Mouse (Mus musculus): Measurements from ENCODE around the gene Mn1.

Gene Mn1

DNA sequence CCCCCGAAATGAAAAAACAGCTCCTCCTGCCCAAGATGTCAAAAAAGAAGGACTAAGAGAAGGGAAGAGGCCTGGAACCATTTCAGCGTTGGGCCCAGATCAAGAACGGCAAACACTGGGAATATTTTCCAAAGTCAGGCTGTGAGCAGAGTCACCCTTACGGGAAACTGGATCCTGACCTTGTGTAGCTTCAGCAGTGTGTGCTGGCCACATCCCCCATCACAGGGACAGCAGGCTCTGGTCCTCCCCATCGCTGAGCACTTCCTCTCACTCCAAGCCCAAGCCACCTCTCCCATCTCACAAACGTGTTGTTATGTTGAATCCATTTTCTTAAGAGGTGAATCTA is 14.5 kb upstream of the Mn1 start:
- in situ Hi-C loops (cut with MboI; ENCODE audit: unreplicated experiment in 2 of 2), result loop anchor here in 1 of 2 experiments (25.0 kb wide), 1 partner anchor 1635 kb away; no protein-coding TSS in a partner anchor

DNA sequence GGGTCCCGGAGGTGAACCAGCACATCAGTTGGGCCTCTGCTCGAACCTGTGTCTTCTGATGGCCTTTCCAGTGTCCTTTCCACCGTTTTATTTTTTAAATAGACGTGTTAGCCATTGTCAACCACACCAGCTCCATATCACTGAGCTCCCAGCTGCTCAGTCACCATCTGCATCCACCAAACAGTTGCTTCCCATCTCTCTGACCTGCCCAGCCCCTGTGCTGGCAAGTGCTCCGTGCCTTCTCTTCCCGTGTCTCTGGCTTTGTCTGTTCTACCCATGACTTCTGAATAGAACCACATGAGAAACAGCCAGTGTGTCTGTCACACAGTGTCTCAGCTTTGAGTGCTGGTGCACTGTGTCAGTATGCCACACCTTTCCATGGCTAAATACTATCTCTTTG is 12.4 kb upstream of the Mn1 start:
- in situ Hi-C loops (cut with MboI; ENCODE audit: unreplicated experiment in 2 of 2), result loop anchor here in 1 of 2 experiments (25.0 kb wide), 1 partner anchor 1633 kb away; no protein-coding TSS in a partner anchor

GRCm38 (mm10) chr5:111408470-111409105 is 8.6 kb upstream of the Mn1 start:
- in situ Hi-C loops (cut with MboI; ENCODE audit: unreplicated experiment in 2 of 2), result loop anchor here in 1 of 2 experiments (25.0 kb wide), 1 partner anchor 1629 kb away; no protein-coding TSS in a partner anchor

- in situ Hi-C loops (cut with MboI; ENCODE audit: unreplicated experiment in 2 of 2), result loop anchor here (5.0 to 25.0 kb wide), 2 partner anchors 748 to 1628 kb away; no protein-coding TSS in a partner anchor
Observed at GRCm38 (mm10) chr5:111409412-111410044, 7.6 kb upstream of the Mn1 start.

DNA sequence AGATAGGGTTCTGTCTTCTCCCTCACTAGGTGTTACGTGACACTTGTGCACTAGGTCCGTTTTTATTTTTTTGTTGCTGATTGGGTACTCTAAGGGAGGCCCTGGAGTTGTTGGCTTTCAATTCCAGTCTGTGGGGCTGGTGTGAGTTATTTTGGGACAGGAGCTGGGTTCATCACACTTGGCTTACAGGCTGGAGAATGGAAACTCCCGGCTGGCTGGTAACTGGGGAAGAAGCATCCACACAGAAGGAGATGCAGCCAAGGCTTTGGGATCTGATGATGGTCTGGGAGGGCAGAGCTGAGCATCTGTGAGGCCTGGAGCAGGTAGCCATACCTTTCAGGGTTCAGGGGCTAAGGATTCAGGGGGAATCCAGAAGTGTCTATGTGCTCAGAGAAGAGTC is 6.5 kb upstream of the Mn1 start:
- in situ Hi-C loops (cut with MboI; ENCODE audit: unreplicated experiment in 2 of 2), result loop anchor here (5.0 to 25.0 kb wide), 2 partner anchors 747 to 1627 kb away; no protein-coding TSS in a partner anchor

DNA sequence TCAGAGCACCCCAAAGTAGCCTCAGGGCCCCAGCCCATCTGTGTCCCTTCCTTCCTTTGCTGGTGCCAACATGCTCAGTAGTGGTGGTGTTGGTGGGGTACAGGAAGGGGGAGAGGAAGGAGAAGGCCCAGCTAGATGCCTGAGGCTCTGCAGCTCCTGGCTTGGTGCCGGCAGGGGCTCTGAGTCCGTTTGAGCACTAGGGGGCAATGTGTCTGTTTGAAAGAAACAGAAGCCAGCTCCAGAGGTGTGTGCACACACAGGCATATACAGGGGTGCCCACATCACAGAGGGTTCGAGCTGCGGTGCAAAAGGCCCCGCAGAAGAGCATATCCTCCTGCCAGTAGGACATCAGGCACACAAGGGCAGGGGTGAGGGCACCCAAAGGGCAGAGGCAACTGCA is 3.0 kb upstream of the Mn1 start:
- in situ Hi-C loops (cut with MboI; ENCODE audit: unreplicated experiment in 2 of 2), result loop anchor here (5.0 to 25.0 kb wide), 2 partner anchors 743 to 1623 kb away; no protein-coding TSS in a partner anchor

- in situ Hi-C loops (cut with MboI; ENCODE audit: unreplicated experiment in 2 of 2), result loop anchor here (5.0 to 25.0 kb wide), 2 partner anchors 742 to 1622 kb away; no protein-coding TSS in a partner anchor
Observed at GRCm38 (mm10) chr5:111414770-111415249, 2.4 kb upstream of the Mn1 start.

DNA sequence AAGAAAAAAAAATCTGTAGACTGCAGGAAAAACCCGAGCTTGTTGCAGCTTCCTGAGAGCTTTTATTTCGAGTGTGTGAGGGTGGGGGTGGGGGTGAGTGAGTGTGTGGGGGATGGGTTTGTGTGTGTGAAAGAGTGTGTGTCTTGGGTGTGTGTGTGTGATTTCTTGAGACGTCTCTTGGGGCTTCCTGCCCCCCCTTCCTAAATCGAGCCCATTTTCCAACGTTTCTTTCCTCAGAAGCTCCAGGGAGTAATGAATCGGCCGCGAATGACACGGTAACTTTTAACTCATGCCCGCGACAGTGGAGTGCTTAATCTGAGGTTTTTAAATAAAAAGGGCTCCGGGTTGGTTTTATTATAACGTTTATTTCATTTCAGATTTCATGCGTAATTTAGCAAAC is 1.6 kb upstream of the Mn1 start:
- in situ Hi-C loops (cut with MboI; ENCODE audit: unreplicated experiment in 2 of 2), result loop anchor here in 1 of 2 experiments (25.0 kb wide), 1 partner anchor 1622 kb away; no protein-coding TSS in a partner anchor

DNA sequence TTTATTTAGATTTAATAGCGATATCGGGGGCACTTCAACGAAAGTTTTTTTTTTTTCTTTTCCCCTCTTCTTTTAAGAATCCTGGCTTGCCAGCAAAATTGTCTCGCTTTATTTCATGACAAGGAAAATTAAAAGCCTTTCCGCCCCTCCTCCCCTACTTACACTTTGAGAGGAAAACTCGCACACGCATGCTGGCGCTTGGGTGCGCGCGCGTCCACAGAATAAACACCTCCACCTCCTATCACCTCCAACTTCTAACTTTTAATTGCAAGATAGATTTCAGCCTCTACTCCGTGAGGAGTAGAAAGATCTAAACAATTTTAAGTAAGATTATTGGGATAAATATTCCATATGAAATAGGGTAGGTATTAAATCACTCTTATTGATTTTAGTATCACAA is 1.1 kb upstream of the Mn1 start:
- in situ Hi-C loops (cut with MboI; ENCODE audit: unreplicated experiment in 2 of 2), result loop anchor here in 1 of 2 experiments (25.0 kb wide), 1 partner anchor 1621 kb away; no protein-coding TSS in a partner anchor

GRCm38 (mm10) chr5:111417378-111418131 is 393 bp downstream of the Mn1 start:
- in situ Hi-C loops (cut with MboI; ENCODE audit: unreplicated experiment in 2 of 2), result loop anchor here in 1 of 2 experiments (25.0 kb wide), 1 partner anchor 1620 kb away; no protein-coding TSS in a partner anchor

GRCm38 (mm10) chr5:111418202-111419120 is 1.3 kb downstream of the Mn1 start:
- in situ Hi-C loops (cut with MboI; ENCODE audit: unreplicated experiment in 2 of 2), result loop anchor here in 1 of 2 experiments (25.0 kb wide), 1 partner anchor 1619 kb away; no protein-coding TSS in a partner anchor

- in situ Hi-C loops (cut with MboI; ENCODE audit: unreplicated experiment in 2 of 2), result loop anchor here in 1 of 2 experiments (25.0 kb wide), 1 partner anchor 1618 kb away; no protein-coding TSS in a partner anchor
Observed at GRCm38 (mm10) chr5:111419121-111419881, 2.1 kb downstream of the Mn1 start.

GRCm38 (mm10) chr5:111420011-111420691 is 3.0 kb downstream of the Mn1 start:
- in situ Hi-C loops (cut with MboI; ENCODE audit: unreplicated experiment in 2 of 2), result loop anchor here in 1 of 2 experiments (25.0 kb wide), 1 partner anchor 1617 kb away; no protein-coding TSS in a partner anchor

DNA sequence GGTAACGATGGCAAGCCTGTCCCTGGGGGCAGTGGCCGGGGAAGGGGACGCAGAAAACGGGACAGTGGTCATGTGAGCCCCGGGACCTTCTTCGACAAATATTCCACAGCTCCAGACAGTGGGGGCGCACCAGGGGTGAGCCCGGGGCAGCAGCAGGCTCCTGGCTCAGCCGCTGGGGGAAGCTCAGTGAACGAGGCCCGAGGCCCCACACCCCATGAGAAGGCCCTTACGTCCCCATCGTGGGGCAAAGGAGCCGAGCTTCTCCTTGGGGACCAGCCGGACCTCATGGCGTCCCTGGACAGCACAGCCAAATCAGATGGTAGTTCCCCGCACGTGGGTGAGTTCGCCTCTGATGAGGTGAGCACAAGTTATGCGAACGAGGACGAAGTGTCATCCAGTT is 3.7 kb downstream of the Mn1 start:
- in situ Hi-C loops (cut with MboI; ENCODE audit: unreplicated experiment in 2 of 2), result loop anchor here in 1 of 2 experiments (25.0 kb wide), 1 partner anchor 1616 kb away; no protein-coding TSS in a partner anchor

- in situ Hi-C loops (cut with MboI; ENCODE audit: unreplicated experiment in 2 of 2), result loop anchor here in 1 of 2 experiments (25.0 kb wide), 1 partner anchor 1616 kb away; no protein-coding TSS in a partner anchor
Observed at GRCm38 (mm10) chr5:111421424-111421823, 4.3 kb downstream of the Mn1 start.

- in situ Hi-C loops (cut with MboI; ENCODE audit: unreplicated experiment in 2 of 2), result loop anchor here in 1 of 2 experiments (25.0 kb wide), 1 partner anchor 1615 kb away; no protein-coding TSS in a partner anchor
Observed at GRCm38 (mm10) chr5:111422058-111422800, 5.1 kb downstream of the Mn1 start.

DNA sequence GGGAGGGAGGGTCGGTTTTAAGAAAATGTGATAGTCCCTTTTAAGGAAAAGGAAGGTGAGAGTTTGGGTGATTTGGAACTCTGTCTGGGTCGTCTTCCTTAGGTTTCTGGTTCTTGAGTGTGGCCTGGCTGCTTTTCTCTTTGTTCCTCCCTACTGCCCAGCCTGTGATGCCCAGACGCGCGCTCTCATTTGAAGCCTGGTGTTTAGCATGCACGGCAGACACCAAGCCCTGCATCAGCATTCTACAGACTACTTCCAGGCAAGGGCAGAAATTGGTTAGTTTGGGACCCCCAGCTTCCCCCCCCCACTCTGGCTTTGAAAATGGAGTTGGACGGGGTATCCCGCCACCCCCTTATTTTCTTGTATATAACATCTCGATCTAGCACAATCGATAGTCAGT is 5.8 kb downstream of the Mn1 start:
- in situ Hi-C loops (cut with MboI; ENCODE audit: unreplicated experiment in 2 of 2), result loop anchor here in 1 of 2 experiments (25.0 kb wide), 1 partner anchor 1614 kb away; no protein-coding TSS in a partner anchor

All from v-Abl transformed pro-B cells (cell line).